Mouse (Mus musculus) layer of hippocampus, adult 2 months (tissue): Measurements from ENCODE around the gene Cyp2u1. TPM values are rescaled to one million over a fixed set of nuclear protein-coding genes. Genes with fewer than 3 reads are reported as not detected.
"Not testable (repeated sequence)": the region's sequence is repeated elsewhere in the genome, so short reads cannot be mapped to it uniquely, and the experiment has no call there.

Experiments
- DNase-seq, 2 experiments: peaks; one replicate each; pipeline ENCODE4 v3.0.0; 2022; ENCODE audit warnings: low spot score in 2 of 2
- H3K27ac ChIP-seq: fragments of 200-600 bp; 2 replicates; pipeline ENCODE4 v1.8.1; 2022
- H3K4me3 ChIP-seq: fragments of 200-600 bp; 2 replicates; pipeline ENCODE4 v1.8.1; 2022; ENCODE audit warnings: mild to moderate bottlenecking
- CTCF ChIP-seq: fragments of 200-600 bp; conservative IDR thresholded peaks from 2 replicates; pipeline ENCODE4 v1.8.1; 2022; ENCODE audit warnings: antibody characterized with exemption, mild to moderate bottlenecking, moderate library complexity
- long read RNA-seq, 2 experiments: library from polyadenylated mRNA; stranded (forward); transcript quantifications; one replicate each; pipeline ENCODE4 v2.0.0; 2021; ENCODE audit warnings: borderline mapping rate in 2 of 2
- total RNA-seq, 2 experiments: library from RNA; stranded (reverse); gene quantifications; 2 replicates each; pipeline ENCODE4 v1.2.3; 2021

Cyp2u1 gene
- total RNA-seq = 10 to 100 TPM; 16.8 to 19.5 TPM
- long read RNA-seq, experiment 1, partial matches to known transcripts = 0 of 3 reads
- long read RNA-seq, experiment 1, other reads (novel, unspliced or antisense) = 0 of 3 reads
- long read RNA-seq, experiment 2, partial matches to known transcripts = 0 of 4 reads
- long read RNA-seq, experiment 2, other reads (novel, unspliced or antisense) = 1 of 4 reads

GRCm38 (mm10) chr3:131302452-131303319, at the start of gene Cyp2u1:
Cyp2u1 (minus strand) TSS chr3:131303227.
- peak; percentile 31 for TF ChIP-seq CTCF
- peak; percentile 87 to 92 for DNase-seq
- H3K27ac ChIP-seq = peak within 1 kb of the TSS; percentile 96
- H3K4me3 ChIP-seq = peak within 1 kb of the TSS; percentile 80

DNA sequence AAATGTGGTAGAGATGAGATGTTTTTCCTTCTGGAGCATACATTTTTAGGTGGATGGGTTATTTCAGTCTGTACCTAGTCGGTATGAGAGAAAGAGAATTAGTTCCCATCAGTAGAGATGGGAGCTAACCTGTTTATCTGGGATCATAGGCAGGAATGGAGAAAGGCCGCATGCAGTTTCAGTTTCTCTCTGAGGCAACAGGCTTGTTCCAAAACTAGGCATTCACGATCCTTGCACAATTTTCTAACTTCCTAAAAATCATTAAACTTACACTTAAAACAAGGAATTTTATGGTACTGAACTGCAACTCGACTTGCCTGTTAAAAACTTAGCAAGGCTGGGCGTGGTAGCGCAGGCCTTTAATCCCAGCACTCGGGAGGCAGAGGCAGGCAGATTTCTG, 47.5 kb upstream of the Cyp2u1 start:
- no peak overlapping the region for H3K4me3 ChIP-seq
- no peak for DNase-seq
- no peak for TF ChIP-seq CTCF
- H3K27ac ChIP-seq = no peak overlapping the region

DNA sequence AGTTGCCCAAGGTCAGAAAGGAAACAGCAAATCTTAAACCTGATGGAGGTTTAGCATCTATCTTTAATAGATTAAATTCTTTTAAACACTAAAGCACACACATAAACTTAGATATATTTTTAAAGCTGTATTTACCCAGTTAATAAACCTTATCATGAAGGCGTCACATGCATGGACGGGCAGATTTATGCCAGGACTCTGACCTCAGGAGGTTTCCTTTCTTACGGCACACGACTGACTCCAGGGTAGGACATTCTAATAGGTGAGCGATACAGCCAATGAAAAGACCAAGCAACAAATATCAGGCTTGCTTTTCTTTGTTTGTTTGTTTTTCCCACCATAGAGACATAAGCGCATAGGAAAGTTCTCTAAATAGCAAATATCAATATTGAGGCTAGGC, 46.0 kb upstream of the Cyp2u1 start:
- no peak for TF ChIP-seq CTCF
- DNase-seq = no peak
- no peak overlapping the region for H3K4me3 ChIP-seq
- no peak overlapping the region for H3K27ac ChIP-seq

- no peak overlapping the region for H3K27ac ChIP-seq
- no peak for DNase-seq
- H3K4me3 ChIP-seq = no peak overlapping the region
- no peak for TF ChIP-seq CTCF
These were observed 45.5 kb upstream of the Cyp2u1 start for GRCm38 (mm10) chr3:131348579-131348950.

DNA sequence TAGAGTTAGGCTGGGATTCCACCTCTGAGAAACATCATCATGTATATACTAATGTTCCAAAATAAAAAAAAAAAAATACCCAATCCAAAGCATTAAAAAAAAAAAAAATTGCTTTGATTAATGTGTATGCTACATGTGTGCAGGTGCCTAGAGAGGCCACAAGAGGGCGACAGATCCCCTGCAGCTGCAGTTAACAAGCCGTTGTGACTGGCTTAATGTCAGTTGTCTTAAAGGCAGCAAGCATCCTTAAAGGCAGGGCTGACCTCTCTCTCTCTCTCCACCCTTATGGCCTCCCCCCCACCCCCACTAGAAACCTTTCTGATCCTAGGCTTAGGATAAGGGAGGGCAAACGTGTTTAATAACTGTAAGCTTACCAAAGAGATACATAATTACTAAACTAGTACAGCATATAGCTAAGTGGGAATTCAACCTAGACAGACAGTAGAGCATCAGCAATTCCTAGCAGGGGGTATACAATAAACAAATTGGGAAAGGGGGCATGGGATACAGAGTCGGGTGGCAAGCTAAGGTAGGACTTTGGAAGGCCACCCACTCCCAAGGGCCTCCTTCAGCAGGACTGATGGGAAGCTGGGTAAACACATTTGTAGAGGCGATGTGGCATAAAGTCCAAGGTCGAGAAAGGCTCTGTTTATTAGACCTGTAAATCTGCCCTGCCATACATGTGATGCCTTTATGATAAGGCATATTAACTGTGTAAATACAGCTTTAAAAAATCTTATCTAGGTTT, 45.0 kb upstream of the Cyp2u1 start:
- TF ChIP-seq CTCF = peak; percentile 72
- Histone ChIP-seq H3K27ac (no peak overlapping the region), H3K4me3 (no peak overlapping the region)
- DNase-seq = no peak

DNA sequence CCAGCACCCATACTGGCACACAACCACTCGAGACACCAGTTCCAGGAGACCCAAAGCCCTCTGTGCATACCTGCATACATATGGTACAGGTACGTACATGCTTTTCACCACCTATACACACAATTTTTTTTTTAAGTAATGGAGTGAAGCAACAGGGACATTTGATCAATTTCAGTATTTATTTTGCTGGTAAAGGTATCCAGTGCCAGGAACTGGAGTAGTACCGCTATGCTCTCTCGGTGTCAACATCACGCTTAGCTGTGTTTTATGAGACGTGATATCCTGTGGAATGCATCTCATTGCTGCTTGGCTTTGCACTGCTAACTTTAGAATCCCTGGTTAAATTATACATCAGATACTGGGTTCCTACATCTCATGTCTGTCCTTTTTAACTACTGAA, 42.9 kb upstream of the Cyp2u1 start:
- TF ChIP-seq CTCF = no peak
- no peak for DNase-seq
- Histone ChIP-seq H3K4me3 (no peak overlapping the region), H3K27ac (no peak overlapping the region)

- no peak for DNase-seq
- no peak for TF ChIP-seq CTCF
- H3K4me3 ChIP-seq = no peak overlapping the region
- no peak overlapping the region for H3K27ac ChIP-seq
These were observed 40.3 kb upstream of the Cyp2u1 start for GRCm38 (mm10) chr3:131343311-131343710.

DNA sequence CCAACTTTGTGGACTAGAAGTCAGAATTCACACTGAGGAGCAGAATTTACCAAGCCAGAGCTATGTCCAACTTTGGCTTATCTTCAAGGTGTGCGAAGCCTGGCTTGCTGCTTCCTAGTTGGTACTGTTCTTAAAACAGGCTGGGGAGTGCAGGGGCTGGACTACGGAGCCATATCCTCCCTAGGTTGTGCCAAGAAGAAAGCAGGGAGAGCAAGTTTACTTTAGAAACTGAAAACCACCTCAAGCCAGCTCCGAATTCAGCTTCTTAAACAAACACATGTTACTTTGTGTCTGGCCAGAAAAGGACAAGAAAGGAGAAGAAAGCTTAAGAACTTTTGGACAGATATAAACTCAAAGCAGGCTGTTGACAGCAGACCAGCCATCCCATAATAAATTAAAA, 37.9 kb upstream of the Cyp2u1 start:
- TF ChIP-seq CTCF = no peak
- no peak overlapping the region for H3K27ac ChIP-seq

GRCm38 (mm10) chr3:131339280-131339679, 36.3 kb upstream of the Cyp2u1 start:
- Histone ChIP-seq H3K4me3 (no peak overlapping the region), H3K27ac (no peak overlapping the region)
- no peak for DNase-seq
- TF ChIP-seq CTCF = no peak

More for the DNA sequence above, 37.9 kb upstream of the Cyp2u1 start:
- no peak for DNase-seq
- H3K4me3 ChIP-seq = no peak overlapping the region

GRCm38 (mm10) chr3:131337749-131338148, 34.7 kb upstream of the Cyp2u1 start:
- not testable (repeated sequence) for DNase-seq, H3K27ac ChIP-seq, H3K4me3 ChIP-seq

GRCm38 (mm10) chr3:131336629-131337028, 33.6 kb upstream of the Cyp2u1 start:
- H3K4me3 ChIP-seq = no peak overlapping the region
- H3K27ac ChIP-seq = no peak overlapping the region
- no peak for TF ChIP-seq CTCF
- no peak for DNase-seq

DNA sequence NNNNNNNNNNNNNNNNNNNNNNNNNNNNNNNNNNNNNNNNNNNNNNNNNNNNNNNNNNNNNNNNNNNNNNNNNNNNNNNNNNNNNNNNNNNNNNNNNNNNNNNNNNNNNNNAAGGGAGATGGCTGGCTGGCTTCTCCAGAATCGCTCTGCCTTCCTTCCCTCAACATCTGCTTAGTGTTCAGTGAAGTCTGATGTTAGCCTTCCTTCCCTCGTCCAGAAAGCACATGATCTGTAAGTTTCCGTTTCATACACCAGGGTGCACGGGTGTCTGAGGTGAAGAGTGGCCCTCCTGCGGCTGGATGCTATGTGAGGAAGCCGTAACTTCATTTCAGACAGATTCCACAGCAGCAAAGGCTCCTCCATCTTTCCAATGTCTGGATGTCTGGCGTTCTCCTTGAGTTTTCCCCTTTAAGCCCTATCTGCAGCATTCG, 32.1 kb upstream of the Cyp2u1 start:
- no peak for DNase-seq
- H3K4me3 ChIP-seq = no peak overlapping the region
- no peak overlapping the region for H3K27ac ChIP-seq
- no peak for TF ChIP-seq CTCF

DNA sequence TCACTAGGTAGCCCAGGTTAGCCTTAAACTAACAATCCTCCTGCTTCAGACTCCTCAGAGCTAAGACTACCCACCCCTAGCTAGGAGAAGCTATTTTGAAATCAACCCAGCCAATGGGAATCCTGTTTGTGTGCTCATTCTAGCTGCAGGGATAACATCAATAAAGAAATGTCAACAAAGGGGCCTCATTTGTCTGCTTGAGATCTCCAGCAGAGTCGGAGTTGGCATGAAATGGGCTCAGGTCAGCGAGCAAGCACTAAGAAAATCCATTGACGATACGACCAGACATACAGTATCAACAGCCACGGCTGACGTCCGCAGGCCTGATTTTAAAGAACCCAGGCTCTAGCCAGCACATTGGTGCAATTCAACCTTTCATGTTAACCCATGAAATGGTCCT, 24.2 kb upstream of the Cyp2u1 start:
- no peak overlapping the region for H3K4me3 ChIP-seq
- H3K27ac ChIP-seq = no peak overlapping the region
- no peak for DNase-seq
- no peak for TF ChIP-seq CTCF
